Mouse (Mus musculus) left cerebral cortex, postnatal 10 days (tissue): ENCODE data around the gene Ifnab. TPM values are rescaled to one million over a fixed set of nuclear protein-coding genes. Genes with fewer than 3 reads are reported as not detected.

ENCODE experiments used
- DNase-seq, 2 experiments: peaks; one replicate each; pipeline ENCODE4 v3.0.0; 2021 to 2022; ENCODE audit warnings: low spot score in 2 of 2, mixed read lengths in 1 of 2; ENCODE audit errors: extremely low spot score in 1 of 2
- intact Hi-C: fragments of 180-260 bp; cut with DNase I; formaldehyde crosslinking; loops from one replicate; pipeline ENCODE4 v1.15.1; 2025
- total RNA-seq, 2 experiments: library from RNA; stranded (reverse); gene quantifications; 2 replicates each; pipeline ENCODE4 v1.2.3; 2021

Ifnab gene
- total RNA-seq, 2 experiments from 2014 or later = not detected

- intact Hi-C loops = loop anchor here (10.0 kb wide), 1 partner anchor 141 kb away; the partner anchor contains the start of gene Ifna6
- DNase-seq = no peak
Observed at GRCm38 (mm10) chr4:88683812-88684211, 7.3 kb downstream of the Ifnab start, which contains the start of gene Ifna2. Gene Ifna2, minus strand, starts transcription at chr4:88683912.

GRCm38 (mm10) chr4:88681353-88681752, 9.8 kb downstream of the Ifnab start:
- intact Hi-C loops = loop anchor here (10.0 kb wide), 1 partner anchor 143 kb away; the partner anchor contains the start of gene Ifna6
- DNase-seq = no peak

- intact Hi-C loops = loop anchor here (10.0 kb wide), 1 partner anchor 144 kb away; the partner anchor contains the start of gene Ifna6
- no peak for DNase-seq
Observed at GRCm38 (mm10) chr4:88680362-88680761, 10.8 kb downstream of the Ifnab start.

- no peak for DNase-seq
- intact Hi-C loops = no loop called here
Observed at GRCm38 (mm10) chr4:88676824-88677223, 14.3 kb downstream of the Ifnab start, which contains the start of gene Ifna16. Gene Ifna16, minus strand, starts transcription at chr4:88676924.

- intact Hi-C loops = no loop called here
- DNase-seq = no peak
Observed at GRCm38 (mm10) chr4:88655461-88655860, 35.7 kb downstream of the Ifnab start.

GRCm38 (mm10) chr4:88653644-88654043, 37.5 kb downstream of the Ifnab start:
- no peak for DNase-seq

GRCm38 (mm10) chr4:88644359-88644758, 46.8 kb downstream of the Ifnab start, which contains the start of gene Ifna13:
Gene Ifna13, minus strand, starts transcription at chr4:88644459.
- no peak for DNase-seq

More at GRCm38 (mm10) chr4:88653644-88654043, 37.5 kb downstream of the Ifnab start:
- intact Hi-C loops = no loop called here

GRCm38 (mm10) chr4:88642526-88642925, 48.6 kb downstream of the Ifnab start:
- intact Hi-C loops = no loop called here
- no peak for DNase-seq

More at GRCm38 (mm10) chr4:88644359-88644758, 46.8 kb downstream of the Ifnab start, which contains the start of gene Ifna13:
- intact Hi-C loops = no loop called here

GRCm38 (mm10) chr4:88641077-88641831, 49.9 kb downstream of the Ifnab start:
- intact Hi-C loops = no loop called here
- DNase-seq = peak; percentile 79 to 97

GRCm38 (mm10) chr4:88640704-88641076, 50.5 kb downstream of the Ifnab start:
- intact Hi-C loops = no loop called here
- DNase-seq = no peak

Other genes with a start within 250 kb of the Ifnab start
- gene Ifnb1, start 168.6 kb downstream of the Ifnab start, total RNA-seq = not detected
- not detected for gene Ifna15, start 133.1 kb downstream of the Ifnab start, total RNA-seq
- gene Ifna14, start 119.6 kb downstream of the Ifnab start, total RNA-seq = not detected
- not detected for gene Ifna9, start 99.0 kb downstream of the Ifnab start, total RNA-seq
- gene Ifna12, start 88.0 kb downstream of the Ifnab start, total RNA-seq = not detected
- gene C87499, start 56.9 kb downstream of the Ifnab start, total RNA-seq = not detected
- gene Ifna13, start 46.9 kb downstream of the Ifnab start, total RNA-seq = not detected
- not detected for gene Ifna16, start 14.4 kb downstream of the Ifnab start, total RNA-seq
- not detected for gene Ifna2, start 7.4 kb downstream of the Ifnab start, total RNA-seq
- 1 to 10 TPM; 1.8 to 2.0 TPM for gene Gm26566, start 30.4 kb upstream of the Ifnab start, total RNA-seq
- gene Klhl9, start 31.1 kb upstream of the Ifnab start, total RNA-seq = 100 to 1,000 TPM; 105 to 107 TPM
- gene Gm13271, start 63.5 kb upstream of the Ifnab start, total RNA-seq = not detected
- not detected for gene Gm13283, start 68.8 kb upstream of the Ifnab start, total RNA-seq
- not detected for gene Gm13290, start 82.5 kb upstream of the Ifnab start, total RNA-seq
- not detected for gene Gm13289, start 85.6 kb upstream of the Ifnab start, total RNA-seq
- gene Gm13272, start 88.5 kb upstream of the Ifnab start, total RNA-seq = not detected
- gene Ifnz, start 90.8 kb upstream of the Ifnab start, total RNA-seq = not detected
- not detected for gene Gm13276, start 94.3 kb upstream of the Ifnab start, total RNA-seq
- not detected for gene Gm13277, start 97.3 kb upstream of the Ifnab start, total RNA-seq
- not detected for gene Gm13278, start 100.2 kb upstream of the Ifnab start, total RNA-seq
- not detected for gene Gm13275, start 103.1 kb upstream of the Ifnab start, total RNA-seq
- gene Gm13279, start 106.0 kb upstream of the Ifnab start, total RNA-seq = not detected
- not detected for gene Gm13285, start 108.3 kb upstream of the Ifnab start, total RNA-seq
- gene Gm13287, start 111.9 kb upstream of the Ifnab start, total RNA-seq = not detected
- gene Gm13288, start 114.2 kb upstream of the Ifnab start, total RNA-seq = not detected
- not detected for gene Ifna7, start 124.9 kb upstream of the Ifnab start, total RNA-seq
- not detected for gene Ifna11, start 128.6 kb upstream of the Ifnab start, total RNA-seq
- gene Ifna6, start 136.1 kb upstream of the Ifnab start, total RNA-seq = not detected
- gene Ifna5, start 144.2 kb upstream of the Ifnab start, total RNA-seq = not detected
- gene Ifna4, start 150.5 kb upstream of the Ifnab start, total RNA-seq = not detected
- gene Ifna1, start 158.7 kb upstream of the Ifnab start, total RNA-seq = not detected
- gene Ifne, start 188.8 kb upstream of the Ifnab start, total RNA-seq = not detected